Mouse (Mus musculus) bone marrow macrophage, adult 2 months (primary cell): ENCODE data around the gene Hyal3. TPM values are rescaled to one million over a fixed set of nuclear protein-coding genes. Genes with fewer than 3 reads are reported as not detected.

Source experiments
- H3K27ac ChIP-seq: 2 replicates; pipeline ENCODE4 v1.5.1; 2012; ENCODE audit warnings: low read depth, low read length; ENCODE audit not compliant: insufficient read depth
- H3K4me1 ChIP-seq: 2 replicates; pipeline ENCODE4 v1.6.1; 2012; ENCODE audit warnings: low read length; ENCODE audit not compliant: control insufficient read depth, insufficient read depth
- H3K4me3 ChIP-seq: 2 replicates; pipeline ENCODE4 v1.5.1; 2012; ENCODE audit warnings: mild to moderate bottlenecking, low read length, moderate library complexity; ENCODE audit not compliant: insufficient read depth
- CTCF ChIP-seq: IDR thresholded peaks from 2 replicates; pipeline ENCODE4 v1.5.1; 2012; ENCODE audit warnings: low read depth, mild to moderate bottlenecking, low read length, moderate library complexity
- POLR2A ChIP-seq: IDR thresholded peaks from 2 replicates; pipeline ENCODE4 v1.6.1; 2012; ENCODE audit warnings: mild to moderate bottlenecking, low read depth, low read length, borderline replicate concordance
- polyA plus RNA-seq: library from polyadenylated mRNA; stranded (reverse); fragments of >200 nt; gene quantifications from 2 replicates; pipeline ENCODE4 v1.2.4, GENCODE M21; 2012; ENCODE audit not compliant: missing spikeins, insufficient read depth, insufficient read length

Hyal3 gene
- polyA plus RNA-seq, 1 experiment = 0.29 TPM

GRCm38 (mm10) chr9:107606591-107606990 is 26.0 kb downstream of the Hyal3 start:
- H3K27ac ChIP-seq = no peak overlapping the region
- no peak overlapping the region for H3K4me3 ChIP-seq
- TF ChIP-seq POLR2A (no peak), CTCF (no peak)
- peaks cover 17% of the 10 kb centered on the region for H3K4me1 ChIP-seq

GRCm38 (mm10) chr9:107607036-107607435 is 26.4 kb downstream of the Hyal3 start:
- TF ChIP-seq POLR2A (no peak), CTCF (no peak)
- H3K4me3 ChIP-seq = no peak overlapping the region

GRCm38 (mm10) chr9:107607653-107608245 is 27.1 kb downstream of the Hyal3 start:
- Histone ChIP-seq H3K4me1 (peaks cover 21% of the 10 kb centered on the region), H3K27ac (no peak overlapping the region), H3K4me3 (no peak overlapping the region)
- TF ChIP-seq POLR2A (no peak), CTCF (no peak)

More at GRCm38 (mm10) chr9:107607036-107607435, 26.4 kb downstream of the Hyal3 start:
- H3K27ac ChIP-seq = no peak overlapping the region
- H3K4me1 ChIP-seq = peaks cover 21% of the 10 kb centered on the region

- TF ChIP-seq CTCF = no peak
- TF ChIP-seq POLR2A = no peak
- Histone ChIP-seq H3K27ac (no peak within 1 kb of the TSS), H3K4me1 (peaks cover 25% of the 10 kb centered on the region), H3K4me3 (no peak within 1 kb of the TSS)
Measured at GRCm38 (mm10) chr9:107608741-107609432, 28.3 kb downstream of the Hyal3 start, which contains the start of gene Sema3b. Gene Sema3b (minus strand): TSS chr9:107609229.

GRCm38 (mm10) chr9:107609433-107609830 is 28.8 kb downstream of the Hyal3 start:
- TF ChIP-seq POLR2A (no peak), CTCF (no peak)
- Histone ChIP-seq H3K4me1 (peaks cover 25% of the 10 kb centered on the region), H3K27ac (no peak overlapping the region), H3K4me3 (no peak overlapping the region)

GRCm38 (mm10) chr9:107611456-107612190 is 31.0 kb downstream of the Hyal3 start:
- Histone ChIP-seq H3K4me3 (peak overlapping the region; percentile 47), H3K27ac (peak overlapping the region; percentile 90), H3K4me1 (peaks cover 25% of the 10 kb centered on the region)
- TF ChIP-seq CTCF (no peak), POLR2A (no peak)

GRCm38 (mm10) chr9:107612191-107612944 is 31.8 kb downstream of the Hyal3 start:
- 0 out of 2 replicates have a peak, but pooled peaks have one; percentile 66 for TF ChIP-seq POLR2A
- peak; percentile 56 for TF ChIP-seq CTCF
- peaks cover 25% of the 10 kb centered on the region for H3K4me1 ChIP-seq
- peak overlapping the region; percentile 47 for H3K4me3 ChIP-seq
- peak overlapping the region; percentile 90 for H3K27ac ChIP-seq

- Histone ChIP-seq H3K4me3 (peak overlapping the region; percentile 6), H3K4me1 (peaks cover 25% of the 10 kb centered on the region), H3K27ac (peak overlapping the region; percentile 38)
- TF ChIP-seq POLR2A (no peak), CTCF (no peak)
Measured at GRCm38 (mm10) chr9:107612945-107613569, 32.4 kb downstream of the Hyal3 start.

- Histone ChIP-seq H3K4me3 (no peak overlapping the region), H3K4me1 (peaks cover 30% of the 10 kb centered on the region), H3K27ac (no peak overlapping the region)
- no peak for TF ChIP-seq CTCF
- no peak for TF ChIP-seq POLR2A
Measured at GRCm38 (mm10) chr9:107615035-107615434, 34.4 kb downstream of the Hyal3 start.
